ENCODE assay signal across 18 mouse cellular contexts in genomic region chr5:73576708-73577107, GRCm38 (mm10). TPM values are rescaled to one million over a fixed set of nuclear protein-coding genes. Genes with fewer than 3 reads are reported as not detected.
A peak's percentile ranks its signal among the peaks of the same experiment; 100 is the strongest.
DNase-seq lines count a peak whose midpoint lies in the region; ATAC-seq lines count a peak whose summit lies in the region.
"Had no signal": no experiment of that assay in that cellular context is flagged by ENCODE, and none has a peak within 500 bp of the region (broad histone marks: within the 10 kb centered on the region; RNA-seq: fewer than 3 reads in every experiment).

No protein-coding gene starts in this region.

- no peak overlapping the region for H3K27ac ChIP-seq in hindbrain, embryonic 14.5 days
- H3K27ac ChIP-seq in hindbrain, embryonic 13.5 days: no peak overlapping the region
- no peak overlapping the region for H3K27ac ChIP-seq in midbrain, embryonic 14.5 days (replicated peaks; ENCODE audit: low read depth, low read length)
- no peak overlapping the region for H3K27ac ChIP-seq in midbrain, embryonic 10.5 days (replicated peaks)
- no peak overlapping the region for H3K27ac ChIP-seq in embryonic facial prominence, embryonic 10.5 days (replicated peaks)
- H3K27ac ChIP-seq in liver, embryonic 11.5 days (ENCODE audit: low read depth, low read length): no peak overlapping the region
- H3K27ac ChIP-seq: stomach, embryonic 15.5 days had no signal

- no peak overlapping the region for H3K4me3 ChIP-seq in hindbrain, embryonic 14.5 days (replicated peaks; ENCODE audit: low read length)
- no peak overlapping the region for H3K4me3 ChIP-seq in hindbrain, embryonic 13.5 days
- no peak overlapping the region for H3K4me3 ChIP-seq in midbrain, embryonic 14.5 days (replicated peaks; ENCODE audit: low read depth, low read length)
- H3K4me3 ChIP-seq in midbrain, embryonic 10.5 days: no peak overlapping the region
- no peak overlapping the region for H3K4me3 ChIP-seq in embryonic facial prominence, embryonic 10.5 days
- no peak overlapping the region for H3K4me3 ChIP-seq in liver, embryonic 11.5 days (ENCODE audit: low read depth, low read length)
- H3K4me3 ChIP-seq: stomach, embryonic 15.5 days had no signal

- H3K36me3 ChIP-seq in hindbrain, embryonic 14.5 days (replicated peaks; ENCODE audit: control insufficient read depth, insufficient read depth): no peaks in the 10 kb centered on the region
- no peaks in the 10 kb centered on the region for H3K36me3 ChIP-seq in hindbrain, embryonic 13.5 days
- H3K36me3 ChIP-seq in midbrain, embryonic 14.5 days (ENCODE audit: control insufficient read depth, insufficient read depth, low read length): no peaks in the 10 kb centered on the region
- H3K36me3 ChIP-seq in midbrain, embryonic 10.5 days: no peaks in the 10 kb centered on the region
- H3K36me3 ChIP-seq in embryonic facial prominence, embryonic 10.5 days (replicated peaks): no peaks in the 10 kb centered on the region
- no peaks in the 10 kb centered on the region for H3K36me3 ChIP-seq in liver, embryonic 11.5 days (ENCODE audit: control insufficient read depth, insufficient read depth, low read length)
- H3K36me3 ChIP-seq: G1E; stomach, embryonic 15.5 days had no signal

- WGBS in hindbrain, embryonic 14.5 days: 55% methylated on average over 7 of the region's 7 CpGs
- WGBS in hindbrain, embryonic 13.5 days: 62% methylated on average over 7 of the region's 7 CpGs
- WGBS in midbrain, embryonic 14.5 days: 63% methylated on average over 7 of the region's 7 CpGs
- WGBS in midbrain, embryonic 10.5 days: 75% methylated on average over 7 of the region's 7 CpGs
- 64% methylated on average over 7 of the region's 7 CpGs for WGBS in embryonic facial prominence, embryonic 10.5 days
- WGBS in liver, embryonic 11.5 days: 72% methylated on average over 7 of the region's 7 CpGs

- no peaks in the 10 kb centered on the region for H3K9me3 ChIP-seq in hindbrain, embryonic 14.5 days (ENCODE audit: control insufficient read depth, low read length)
- H3K9me3 ChIP-seq in hindbrain, embryonic 13.5 days: no peaks in the 10 kb centered on the region
- no peaks in the 10 kb centered on the region for H3K9me3 ChIP-seq in midbrain, embryonic 14.5 days (ENCODE audit: control insufficient read depth, low read length)
- H3K9me3 ChIP-seq in midbrain, embryonic 10.5 days (replicated peaks): no peaks in the 10 kb centered on the region
- H3K9me3 ChIP-seq in embryonic facial prominence, embryonic 10.5 days: no peaks in the 10 kb centered on the region
- no peaks in the 10 kb centered on the region for H3K9me3 ChIP-seq in liver, embryonic 11.5 days (ENCODE audit: control insufficient read depth, low read length)
- H3K9me3 ChIP-seq: G1E; stomach, embryonic 15.5 days had no signal

- H3K4me1 ChIP-seq in hindbrain, embryonic 14.5 days (replicated peaks; ENCODE audit: control insufficient read depth, insufficient read depth, low read length): peaks cover 3% of the 10 kb centered on the region; the same call in 1 of the 2 replicates
- 0 out of 2 replicates have a peak, but pooled peaks cover 6% of the 10 kb centered on the region for H3K4me1 ChIP-seq in hindbrain, embryonic 13.5 days (replicated peaks)
- no peaks in the 10 kb centered on the region for H3K4me1 ChIP-seq in midbrain, embryonic 14.5 days (ENCODE audit: control insufficient read depth, insufficient read depth, low read length)
- peaks cover 18% of the 10 kb centered on the region for H3K4me1 ChIP-seq in midbrain, embryonic 10.5 days
- peaks cover 17% of the 10 kb centered on the region for H3K4me1 ChIP-seq in embryonic facial prominence, embryonic 10.5 days
- H3K4me1 ChIP-seq in liver, embryonic 11.5 days (replicated peaks; ENCODE audit: control insufficient read depth, insufficient read depth, low read length): no peaks in the 10 kb centered on the region
- H3K4me1 ChIP-seq: stomach, embryonic 15.5 days had no signal

- no peak overlapping the region for H3K4me2 ChIP-seq in hindbrain, embryonic 14.5 days (replicated peaks)
- no peak overlapping the region for H3K4me2 ChIP-seq in hindbrain, embryonic 13.5 days
- no peak overlapping the region for H3K4me2 ChIP-seq in midbrain, embryonic 14.5 days (ENCODE audit: low read length)
- no peak overlapping the region for H3K4me2 ChIP-seq in liver, embryonic 11.5 days
- H3K4me2 ChIP-seq: lung, embryonic 14.5 days; stomach, embryonic 15.5 days had no signal

- peak; percentile 17; the same call in 1 of the 2 replicates for ATAC-seq in hindbrain, embryonic 14.5 days (ENCODE audit: low FRiP score)
- no peak for ATAC-seq in hindbrain, embryonic 13.5 days (ENCODE audit: low FRiP score)
- no peak for ATAC-seq in midbrain, embryonic 14.5 days (ENCODE audit: low FRiP score, low TSS enrichment)
- ATAC-seq in liver, embryonic 11.5 days (replicated peaks; ENCODE audit: low FRiP score): no peak

- H3K9ac ChIP-seq in hindbrain, embryonic 14.5 days: no peak overlapping the region
- no peak overlapping the region for H3K9ac ChIP-seq in hindbrain, embryonic 13.5 days
- no peak overlapping the region for H3K9ac ChIP-seq in midbrain, embryonic 14.5 days (replicated peaks; ENCODE audit: low read length)
- no peak overlapping the region for H3K9ac ChIP-seq in liver, embryonic 11.5 days (ENCODE audit: low read depth, low read length)
- H3K9ac ChIP-seq: lung, embryonic 14.5 days; stomach, embryonic 15.5 days had no signal

- no peak for DNase-seq in hindbrain, embryonic 14.5 days (ENCODE audit: low spot score)
- peak; percentile 4 for DNase-seq in midbrain, embryonic 14.5 days
- DNase-seq in midbrain, embryonic 10.5 days (ENCODE audit: low spot score): no peak
- DNase-seq in embryonic facial prominence, embryonic 10.5 days (ENCODE audit: low spot score): peak; percentile 15
- peak; percentile 43 to 58 for DNase-seq in right cerebral cortex, adult 2 months (ENCODE audit: low spot score in 2 of 2)
- no peak for DNase-seq in lung, postnatal 10 days
- DNase-seq in liver, embryonic 11.5 days (ENCODE audit: low spot score): no peak
- DNase-seq: adrenal gland, adult 8-10 months; cerebellum, adult 9-10 months; kidney, adult 11 months; kidney, postnatal 25 days; lung, embryonic 14.5 days; thymus, postnatal 14 days had no signal

- H3K27me3 ChIP-seq in hindbrain, embryonic 14.5 days (ENCODE audit: control insufficient read depth, insufficient read depth, low read length): no peaks in the 10 kb centered on the region
- no peaks in the 10 kb centered on the region for H3K27me3 ChIP-seq in hindbrain, embryonic 13.5 days
- no peaks in the 10 kb centered on the region for H3K27me3 ChIP-seq in midbrain, embryonic 14.5 days (ENCODE audit: control insufficient read depth, insufficient read depth, low read length)
- H3K27me3 ChIP-seq in midbrain, embryonic 10.5 days (ENCODE audit: low read depth, poor library complexity, severe bottlenecking): no peaks in the 10 kb centered on the region
- no peaks in the 10 kb centered on the region for H3K27me3 ChIP-seq in embryonic facial prominence, embryonic 10.5 days (replicated peaks; ENCODE audit: low read depth, poor library complexity, severe bottlenecking)
- no peaks in the 10 kb centered on the region for H3K27me3 ChIP-seq in liver, embryonic 11.5 days (replicated peaks; ENCODE audit: control insufficient read depth, insufficient read depth, low read length)
- H3K27me3 ChIP-seq: stomach, embryonic 15.5 days had no signal

RNA-seq across cellular contexts. Expression of gene Lrrc66, which starts 55.6 kb away (rescaled TPM):
- not detected in 2 replicates for polyA plus RNA-seq in hindbrain, embryonic 14.5 days (2014; fragmentation: Nextera tagmentation; extraction: Ambion mirVana)
- not detected in 2 replicates for polyA plus RNA-seq in hindbrain, embryonic 13.5 days (2015; fragmentation: Nextera tagmentation; extraction: Ambion mirVana)
- not detected in 2 replicates for polyA plus RNA-seq in midbrain, embryonic 14.5 days (2014; fragmentation: Nextera tagmentation; extraction: Ambion mirVana)
- 0.06 and 0.07 TPM in 2 replicates for polyA plus RNA-seq in midbrain, embryonic 10.5 days (2016; fragmentation: Nextera tagmentation; extraction: Ambion mirVana)
- polyA plus RNA-seq in embryonic facial prominence, embryonic 10.5 days (2016; fragmentation: Nextera tagmentation; extraction: Ambion mirVana): 0.47 TPM in 1 of 2 replicates, not detected in the other
- 0.18 and 0.74 TPM in 2 replicates for polyA plus RNA-seq in liver, embryonic 11.5 days (2014; fragmentation: Nextera tagmentation; extraction: Ambion mirVana)
- polyA plus RNA-seq: gonadal fat pad, adult 2 months; liver, adult 2 months; lung, embryonic 14.5 days had no signal

Comparison
In these comparisons a context has a peak if more than half of its experiments do, and no peak if none do; other contexts are left out.
1. DNase-seq: peak in midbrain, embryonic 14.5 days (single experiment), embryonic facial prominence, embryonic 10.5 days (single experiment) and right cerebral cortex, adult 2 months (2 of 2); none in hindbrain, embryonic 14.5 days (single experiment), midbrain, embryonic 10.5 days (single experiment), lung, postnatal 10 days (single experiment) and liver, embryonic 11.5 days (single experiment).